Mouse (Mus musculus): ENCODE data around the gene Lyz2. TPM values are rescaled to one million over a fixed set of nuclear protein-coding genes. Genes with fewer than 3 reads are reported as not detected.
"Not testable (repeated sequence)": the region's sequence is repeated elsewhere in the genome, so short reads cannot be mapped to it uniquely, and the experiment has no call there.

The Lyz2 gene
- total and polyA plus RNA-seq, 2 experiments from 2014 or later: 10.2 to 25.6 TPM

GRCm38 (mm10) chr10:117284578-117285520, 2.7 kb upstream of the Lyz2 start:
- no peak overlapping the region for H3K4me2 ChIP-seq (ENCODE audit: low read depth)
- DNase-seq (no peak), ATAC-seq (no peak)
- TF ChIP-seq CTCF (IDR thresholded peaks at IDR 0.05; ENCODE audit: low read depth): no peak
- H3K9ac ChIP-seq: no peak overlapping the region
- no peaks in the 10 kb centered on the region for H3K36me3 ChIP-seq (ENCODE audit: insufficient read depth)
- H3K9me3 ChIP-seq (ENCODE audit: low read length): no peaks in the 10 kb centered on the region
- H3K4me1 ChIP-seq (ENCODE audit: insufficient read depth): no peaks in the 10 kb centered on the region
- no peak overlapping the region for H3K4me3 ChIP-seq (ENCODE audit: low read depth, low read length)
- whole genome bisulfite sequencing: 89% methylated on average over 10 of the region's 10 CpGs
- H3K27ac ChIP-seq (ENCODE audit: low read depth, low read length): no peak overlapping the region
- H3K27me3 ChIP-seq (ENCODE audit: insufficient read depth, low read length): no peaks in the 10 kb centered on the region

- Histone ChIP-seq H3K27ac (ENCODE audit: low read depth, low read length) (no peak overlapping the region), H3K9ac (no peak overlapping the region), H3K27me3 (ENCODE audit: insufficient read depth, low read length) (no peaks in the 10 kb centered on the region), H3K4me1 (ENCODE audit: insufficient read depth) (no peaks in the 10 kb centered on the region), H3K4me2 (ENCODE audit: low read depth) (no peak overlapping the region), H3K9me3 (ENCODE audit: low read length) (no peaks in the 10 kb centered on the region), H3K36me3 (ENCODE audit: insufficient read depth) (no peaks in the 10 kb centered on the region), H3K4me3 (ENCODE audit: low read depth, low read length) (no peak overlapping the region)
- no peak for TF ChIP-seq CTCF (IDR thresholded peaks at IDR 0.05; ENCODE audit: low read depth)
- 77% methylated on average over 7 of the region's 7 CpGs for WGBS
- no peak for DNase-seq
- no peak for ATAC-seq
Measured at GRCm38 (mm10) chr10:117283871-117284577, 1.9 kb upstream of the Lyz2 start.

- WGBS: 91% methylated on average over 4 of the region's 4 CpGs
- not testable (repeated sequence) for H3K4me3 ChIP-seq (ENCODE audit: low read depth, low read length); H3K27ac ChIP-seq (ENCODE audit: low read depth, low read length); H3K9ac ChIP-seq; ATAC-seq; H3K4me2 ChIP-seq (ENCODE audit: low read depth); DNase-seq; H3K9me3 ChIP-seq (ENCODE audit: low read length); H3K36me3 ChIP-seq (ENCODE audit: insufficient read depth); H3K4me1 ChIP-seq (ENCODE audit: insufficient read depth); H3K27me3 ChIP-seq (ENCODE audit: insufficient read depth, low read length)
Measured at GRCm38 (mm10) chr10:117283196-117283595, 1.1 kb upstream of the Lyz2 start.

GRCm38 (mm10) chr10:117282551-117282950, 430 bp upstream of the Lyz2 start:
- Histone ChIP-seq H3K9ac (no peak overlapping the region), H3K4me2 (ENCODE audit: low read depth) (no peak overlapping the region), H3K27me3 (ENCODE audit: insufficient read depth, low read length) (no peaks in the 10 kb centered on the region), H3K27ac (ENCODE audit: low read depth, low read length) (no peak overlapping the region), H3K4me1 (ENCODE audit: insufficient read depth) (no peaks in the 10 kb centered on the region), H3K9me3 (ENCODE audit: low read length) (no peaks in the 10 kb centered on the region), H3K36me3 (ENCODE audit: insufficient read depth) (no peaks in the 10 kb centered on the region), H3K4me3 (ENCODE audit: low read depth, low read length) (no peak overlapping the region)
- ATAC-seq (no peak), DNase-seq (no peak)
- TF ChIP-seq CTCF (IDR thresholded peaks at IDR 0.05; ENCODE audit: low read depth): no peak
- 85% methylated on average over 2 of the region's 2 CpGs for WGBS

GRCm38 (mm10) chr10:117281381-117281920, 670 bp downstream of the Lyz2 start:
- Histone ChIP-seq H3K4me3 (ENCODE audit: low read depth, low read length) (no peak overlapping the region), H3K9ac (no peak overlapping the region), H3K36me3 (ENCODE audit: insufficient read depth) (no peaks in the 10 kb centered on the region), H3K9me3 (ENCODE audit: low read length) (no peaks in the 10 kb centered on the region), H3K27me3 (ENCODE audit: insufficient read depth, low read length) (no peaks in the 10 kb centered on the region), H3K4me1 (ENCODE audit: insufficient read depth) (no peaks in the 10 kb centered on the region), H3K4me2 (ENCODE audit: low read depth) (no peak overlapping the region), H3K27ac (ENCODE audit: low read depth, low read length) (no peak overlapping the region)
- DNase-seq (no peak), ATAC-seq (no peak)
- 91% methylated on average over 7 of the region's 7 CpGs for WGBS
- no peak for TF ChIP-seq CTCF (IDR thresholded peaks at IDR 0.05; ENCODE audit: low read depth)

- H3K27ac ChIP-seq (ENCODE audit: low read depth, low read length): no peak overlapping the region
- WGBS: 60% methylated on average over 1 of the region's 1 CpGs
- H3K4me1 ChIP-seq (ENCODE audit: insufficient read depth): no peaks in the 10 kb centered on the region
- no peak overlapping the region for H3K9ac ChIP-seq
- H3K4me3 ChIP-seq (ENCODE audit: low read depth, low read length): no peak overlapping the region
- no peaks in the 10 kb centered on the region for H3K27me3 ChIP-seq (ENCODE audit: insufficient read depth, low read length)
- H3K36me3 ChIP-seq (ENCODE audit: insufficient read depth): no peaks in the 10 kb centered on the region
- no peaks in the 10 kb centered on the region for H3K9me3 ChIP-seq (ENCODE audit: low read length)
- H3K4me2 ChIP-seq (ENCODE audit: low read depth): no peak overlapping the region
- ATAC-seq (no peak), DNase-seq (no peak)
- TF ChIP-seq CTCF (IDR thresholded peaks at IDR 0.05; ENCODE audit: low read depth): no peak
Measured at GRCm38 (mm10) chr10:117280000-117280399, 2.1 kb downstream of the Lyz2 start.

- not testable (repeated sequence) for DNase-seq; H3K27me3 ChIP-seq (ENCODE audit: insufficient read depth, low read length); H3K4me3 ChIP-seq (ENCODE audit: low read depth, low read length); H3K9me3 ChIP-seq (ENCODE audit: low read length); H3K27ac ChIP-seq (ENCODE audit: low read depth, low read length); ATAC-seq; H3K36me3 ChIP-seq (ENCODE audit: insufficient read depth); H3K4me2 ChIP-seq (ENCODE audit: low read depth); H3K4me1 ChIP-seq (ENCODE audit: insufficient read depth)
- 0 out of 2 replicates have a peak overlapping the region, but pooled peaks have one; percentile 6 for H3K9ac ChIP-seq
- WGBS: 40% methylated on average over 2 of the region's 2 CpGs
Measured at GRCm38 (mm10) chr10:117278510-117278909, 3.6 kb downstream of the Lyz2 start.

GRCm38 (mm10) chr10:117277779-117278178, 4.3 kb downstream of the Lyz2 start:
- H3K4me3 ChIP-seq (ENCODE audit: low read depth, low read length); H3K4me2 ChIP-seq (ENCODE audit: low read depth); H3K36me3 ChIP-seq (ENCODE audit: insufficient read depth); H3K4me1 ChIP-seq (ENCODE audit: insufficient read depth); H3K27me3 ChIP-seq (ENCODE audit: insufficient read depth, low read length); H3K9me3 ChIP-seq (ENCODE audit: low read length); H3K27ac ChIP-seq (ENCODE audit: low read depth, low read length); H3K9ac ChIP-seq; ATAC-seq; DNase-seq: not testable (repeated sequence)
- 83% methylated on average over 9 of the region's 9 CpGs for WGBS

Data from forebrain, postnatal 0 days (tissue).